Mouse (Mus musculus): ENCODE measurements around the gene D17Wsu92e. TPM values are rescaled to one million over a fixed set of nuclear protein-coding genes. Genes with fewer than 3 reads are reported as not detected.
"Not testable (repeated sequence)": the region's sequence is repeated elsewhere in the genome, so short reads cannot be mapped to it uniquely, and the experiment has no call there.

The D17Wsu92e gene
- total RNA-seq (2021) = 100 to 1,000 TPM; 114 to 117 TPM
- long read RNA-seq, experiment 1, transcript D17Wsu92e-202 (5 exons, 3,573 nt) = minor isoform, 16 of 77 reads
- long read RNA-seq, experiment 1, transcript D17Wsu92e-203 (5 exons, 3,892 nt) = major isoform, 22 of 77 reads
- long read RNA-seq, experiment 1, partial matches to known transcripts = 4 of 77 reads
- long read RNA-seq, experiment 1, other reads (novel, unspliced or antisense) = 30 of 77 reads
- long read RNA-seq, experiment 2, transcript D17Wsu92e-203 (5 exons, 3,892 nt) = major isoform, 18 of 67 reads
- long read RNA-seq, experiment 2, partial matches to known transcripts = 4 of 67 reads
- long read RNA-seq, experiment 2, other reads (novel, unspliced or antisense) = 38 of 67 reads

DNA sequence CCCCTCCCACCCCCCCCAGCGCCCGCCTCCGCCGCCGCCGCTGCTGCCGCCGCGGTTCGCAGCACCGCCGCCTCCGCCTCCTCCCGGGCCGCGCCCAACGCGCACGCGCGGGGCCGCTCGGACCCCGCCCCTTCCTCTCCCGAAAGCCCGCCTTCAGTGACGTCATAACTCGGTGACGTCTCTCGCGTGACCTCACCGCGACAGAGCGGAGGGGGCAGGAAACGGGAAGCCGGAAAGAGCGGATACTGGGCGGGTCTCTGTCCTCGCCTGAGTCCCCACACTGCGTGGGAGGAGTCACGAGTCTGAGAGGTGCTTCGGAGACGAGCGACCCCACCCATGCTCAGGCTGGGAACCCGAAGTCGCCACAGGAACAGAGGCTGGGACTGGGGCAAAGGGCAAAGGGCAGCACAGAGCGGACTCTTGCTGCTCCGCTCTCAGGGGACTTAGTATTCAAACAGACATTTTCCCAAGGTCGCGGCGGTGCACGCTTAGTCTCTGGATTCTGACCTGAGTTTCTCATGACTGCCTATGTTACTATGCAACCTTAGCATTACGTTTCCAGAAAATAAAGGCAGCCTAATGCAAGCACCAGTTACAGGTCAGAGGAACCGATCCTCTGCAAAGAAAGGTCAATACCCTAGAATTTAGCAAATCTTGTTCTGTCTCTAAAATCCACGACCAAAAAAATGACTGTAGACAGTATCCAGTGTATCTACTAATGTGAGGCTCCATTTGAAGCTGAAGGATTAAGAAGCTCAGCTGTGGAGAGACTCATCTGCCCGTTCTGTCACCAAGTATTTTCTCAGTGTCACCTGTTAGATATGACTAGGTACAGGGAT lies at the start of gene D17Wsu92e:
Gene D17Wsu92e (minus strand): TSS at position 81 of the 839 bp plus-strand sequence.
- DNase-seq = peak; percentile 99 to 100
- intact Hi-C loops (cut with DNase I) = loop anchor here (2.0 kb wide), 1 partner anchor 18 kb away; the partner anchor contains the start of gene Snrpc

DNA sequence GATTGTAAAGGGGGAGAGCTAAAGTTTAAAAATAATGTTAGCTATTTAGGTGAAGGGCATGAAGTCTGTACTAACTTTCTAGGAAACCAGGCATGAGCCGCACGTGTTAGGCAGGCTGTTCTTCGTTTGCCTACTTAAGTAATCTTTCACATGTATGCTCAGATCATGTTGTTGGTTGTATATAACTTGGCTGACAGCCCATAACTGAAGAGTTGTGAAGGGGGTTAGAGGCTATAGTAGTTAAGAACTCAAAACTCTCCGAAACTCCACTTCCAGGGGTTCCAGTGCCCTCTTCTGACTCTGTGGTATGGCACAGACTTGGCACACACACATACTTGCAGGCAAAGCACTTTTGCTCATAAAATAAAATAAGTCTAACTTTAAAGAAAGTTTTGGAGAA lies 46.3 kb upstream of the D17Wsu92e start:
- intact Hi-C loops (cut with DNase I) = no loop called here
- no peak for DNase-seq

DNA sequence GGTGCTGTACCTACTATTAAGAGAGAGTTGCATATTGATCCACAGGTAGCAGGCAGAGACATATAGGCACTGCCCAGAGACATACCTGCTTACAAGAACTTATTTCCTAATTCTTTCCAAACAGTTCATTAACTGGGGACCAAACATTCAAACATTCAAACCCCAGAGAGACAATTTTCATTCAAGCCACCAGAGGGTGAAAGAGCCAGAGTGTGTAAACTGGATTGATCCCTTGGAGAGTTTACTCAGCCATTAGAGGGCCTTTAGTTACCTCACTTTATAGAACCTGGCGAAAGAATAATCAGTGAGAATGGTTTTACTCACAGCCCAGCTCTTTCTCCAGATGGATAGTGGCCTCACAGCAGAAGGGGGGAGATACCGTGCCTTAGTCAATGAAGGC lies 45.0 kb upstream of the D17Wsu92e start:
- intact Hi-C loops (cut with DNase I) = no loop called here
- DNase-seq = no peak

DNA sequence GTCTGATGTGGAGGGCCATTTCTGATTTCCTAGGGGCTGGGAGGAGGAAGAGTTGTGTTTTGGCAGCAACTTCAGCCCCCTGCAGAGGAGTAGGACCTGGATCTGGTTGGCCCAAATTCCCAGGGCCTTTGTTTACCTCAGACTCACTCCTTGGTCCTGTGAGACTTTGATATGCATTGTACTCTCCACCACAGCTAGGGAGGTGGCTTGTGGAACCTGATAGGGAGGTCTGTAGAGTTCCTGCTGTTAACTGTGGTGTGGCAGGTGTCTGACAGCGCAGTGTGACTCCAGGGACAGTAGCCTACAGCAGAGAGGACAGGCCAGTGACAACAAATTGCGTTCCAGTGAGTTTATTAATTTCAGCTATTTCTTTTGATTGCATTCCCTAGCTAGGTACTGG lies 38.7 kb upstream of the D17Wsu92e start:
- DNase-seq = no peak
- intact Hi-C loops (cut with DNase I) = no loop called here

DNA sequence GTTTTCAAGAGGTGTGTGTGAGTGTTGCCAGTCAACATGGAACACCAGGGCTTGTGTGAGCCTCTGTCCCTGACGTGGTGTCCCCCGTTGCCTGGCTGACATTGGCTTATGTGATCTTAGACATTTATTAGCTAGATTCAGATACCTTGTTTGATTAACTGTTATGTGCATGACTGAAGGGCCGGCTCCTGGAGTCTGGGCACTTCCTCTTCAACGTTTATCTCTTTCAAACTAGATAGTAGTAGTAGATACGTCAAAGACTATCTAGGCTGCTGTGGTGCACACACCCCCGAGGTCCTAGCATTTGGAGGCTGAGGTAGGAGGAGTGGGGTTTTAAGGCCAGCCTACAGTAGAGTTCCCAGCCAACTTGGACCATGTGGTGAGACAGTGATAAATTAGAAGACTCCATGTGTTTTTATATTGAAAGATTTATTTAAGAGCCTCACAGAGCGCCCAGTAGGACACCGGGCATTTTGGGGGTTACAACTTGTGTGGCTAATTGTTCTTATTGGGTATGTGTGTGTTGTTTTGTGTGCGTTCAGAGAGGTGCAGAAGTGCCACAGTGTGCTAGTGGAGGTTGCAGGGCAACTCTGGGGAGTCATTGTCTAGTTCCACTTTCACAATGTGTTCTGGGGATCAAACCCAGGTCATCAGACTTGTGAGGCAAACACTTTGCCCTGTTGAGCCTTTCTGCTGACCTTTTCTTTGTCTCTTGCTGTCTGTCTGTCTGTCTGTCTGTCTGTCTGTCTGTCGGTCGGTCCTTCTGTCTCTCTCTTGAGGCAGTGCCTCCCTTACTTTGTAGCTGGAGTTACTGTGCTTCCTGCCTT lies 37.4 kb upstream of the D17Wsu92e start:
- DNase-seq = no peak
- intact Hi-C loops (cut with DNase I) = no loop called here

DNA sequence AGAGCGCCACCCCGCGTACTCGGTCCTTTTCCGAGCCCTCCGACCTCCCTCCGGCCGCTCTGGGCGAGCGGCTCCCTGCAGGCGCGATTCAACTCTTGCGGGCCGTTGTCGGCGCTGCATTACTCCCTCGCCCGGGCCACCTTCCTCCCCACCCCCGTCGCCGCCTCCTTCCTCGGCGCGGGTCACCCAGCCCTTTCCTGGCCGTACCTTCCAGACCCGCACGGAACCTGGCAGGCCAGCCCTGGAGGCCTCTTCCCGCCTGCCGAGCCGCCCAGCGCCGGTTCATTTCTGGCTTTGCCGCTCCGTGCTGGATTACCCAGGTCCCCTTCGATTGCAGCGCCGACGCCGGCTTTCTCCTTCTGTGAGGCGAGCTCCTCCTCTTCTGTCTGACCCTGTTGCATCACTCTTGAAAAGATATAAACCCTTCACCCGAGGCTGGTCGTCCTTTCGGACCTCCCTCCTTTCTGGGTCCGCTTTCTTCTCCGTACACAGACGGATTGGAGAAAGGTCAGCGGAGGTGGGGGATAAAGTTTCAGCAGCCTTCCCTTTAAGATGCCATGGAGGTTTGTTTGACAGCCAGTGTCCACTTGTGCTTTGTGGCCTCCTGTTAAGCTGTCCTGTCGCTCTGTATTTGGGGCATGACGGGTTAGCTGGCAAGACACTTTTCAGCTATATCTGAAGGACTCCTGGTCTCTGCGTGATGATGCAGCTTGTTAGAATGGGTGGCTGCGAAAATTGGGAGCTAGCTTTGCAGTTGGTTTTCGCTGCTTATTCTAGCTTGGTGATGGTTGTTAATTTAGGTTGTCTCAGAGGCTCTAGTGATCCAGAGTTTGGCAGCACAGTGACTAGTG lies 36.6 kb upstream of the D17Wsu92e start:
- intact Hi-C loops (cut with DNase I) = no loop called here
- DNase-seq = peak; percentile 60 to 61

DNA sequence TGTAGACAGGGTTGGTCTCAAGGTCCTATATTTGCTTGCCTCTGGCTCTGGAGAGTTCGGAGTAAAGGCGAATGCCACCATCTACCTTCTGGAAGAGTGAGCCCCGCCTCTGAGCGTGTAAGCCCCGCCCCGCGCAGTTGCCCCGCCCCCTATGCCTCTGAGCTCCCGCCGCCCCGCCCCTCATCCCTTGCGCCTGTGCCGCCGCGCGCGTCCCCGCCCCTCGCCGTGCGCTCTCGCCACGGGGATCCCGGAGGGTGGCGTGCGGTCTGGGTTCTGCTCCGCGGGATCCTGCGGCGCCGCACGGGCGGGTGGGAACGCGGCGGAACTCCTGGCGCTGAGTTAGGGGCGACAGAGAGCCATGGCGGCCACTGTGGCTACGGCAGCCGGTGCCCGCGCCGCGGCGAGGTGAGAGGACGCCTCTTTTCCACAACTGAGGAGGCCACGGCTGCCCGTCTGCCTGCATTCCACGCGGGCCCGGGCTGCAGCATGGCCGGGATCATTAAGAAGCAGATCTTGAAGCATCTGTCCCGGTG lies 35.9 kb upstream of the D17Wsu92e start, which contains the start of gene Uhrf1bp1:
Gene Uhrf1bp1 (plus strand): TSS at position 177 of the 533 bp plus-strand sequence.
- intact Hi-C loops (cut with DNase I) = no loop called here
- DNase-seq = peak; percentile 84

DNA sequence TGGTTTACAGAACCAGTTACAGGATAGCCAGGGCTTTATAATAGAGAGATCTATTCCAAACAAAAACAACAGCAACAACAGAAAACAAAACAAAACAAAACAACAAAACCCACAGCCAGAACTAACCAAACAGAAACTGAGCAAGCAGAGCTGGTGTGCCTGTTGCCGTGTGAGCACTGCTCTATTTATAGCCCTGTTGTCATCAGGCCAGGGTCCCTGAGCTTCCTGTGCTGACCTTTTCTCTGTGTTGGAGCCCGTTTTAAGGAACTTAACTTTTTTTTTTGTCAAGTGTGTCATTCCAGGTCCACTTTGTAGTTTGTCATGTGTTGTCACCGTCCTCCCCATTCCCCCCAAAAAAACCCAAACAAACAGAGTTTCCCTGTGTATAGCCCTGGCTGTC lies 30.6 kb upstream of the D17Wsu92e start:
- intact Hi-C loops (cut with DNase I) = no loop called here
- peak in 1 of 2 experiments; percentile 7 for DNase-seq

DNA sequence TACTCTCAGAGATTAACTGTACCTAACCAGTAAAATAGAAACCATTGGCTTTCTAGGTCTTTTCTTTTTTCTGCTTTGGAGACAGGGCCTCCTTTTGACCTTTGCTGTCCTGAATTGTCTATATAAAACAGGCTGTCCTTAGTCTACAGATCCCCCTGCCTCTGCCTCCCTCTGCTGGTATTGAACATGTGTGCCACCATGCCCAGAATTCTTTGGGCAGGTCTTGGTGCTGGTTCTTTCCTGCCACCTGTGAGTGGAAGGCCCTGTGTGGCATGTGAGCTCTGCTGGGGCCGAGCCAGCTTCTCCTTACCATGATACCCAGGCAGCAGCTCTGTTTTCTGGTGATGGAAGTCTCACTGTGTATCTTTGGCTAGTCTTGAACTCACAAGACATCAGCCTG lies 27.9 kb upstream of the D17Wsu92e start:
- DNase-seq = no peak
- intact Hi-C loops (cut with DNase I) = no loop called here

DNA sequence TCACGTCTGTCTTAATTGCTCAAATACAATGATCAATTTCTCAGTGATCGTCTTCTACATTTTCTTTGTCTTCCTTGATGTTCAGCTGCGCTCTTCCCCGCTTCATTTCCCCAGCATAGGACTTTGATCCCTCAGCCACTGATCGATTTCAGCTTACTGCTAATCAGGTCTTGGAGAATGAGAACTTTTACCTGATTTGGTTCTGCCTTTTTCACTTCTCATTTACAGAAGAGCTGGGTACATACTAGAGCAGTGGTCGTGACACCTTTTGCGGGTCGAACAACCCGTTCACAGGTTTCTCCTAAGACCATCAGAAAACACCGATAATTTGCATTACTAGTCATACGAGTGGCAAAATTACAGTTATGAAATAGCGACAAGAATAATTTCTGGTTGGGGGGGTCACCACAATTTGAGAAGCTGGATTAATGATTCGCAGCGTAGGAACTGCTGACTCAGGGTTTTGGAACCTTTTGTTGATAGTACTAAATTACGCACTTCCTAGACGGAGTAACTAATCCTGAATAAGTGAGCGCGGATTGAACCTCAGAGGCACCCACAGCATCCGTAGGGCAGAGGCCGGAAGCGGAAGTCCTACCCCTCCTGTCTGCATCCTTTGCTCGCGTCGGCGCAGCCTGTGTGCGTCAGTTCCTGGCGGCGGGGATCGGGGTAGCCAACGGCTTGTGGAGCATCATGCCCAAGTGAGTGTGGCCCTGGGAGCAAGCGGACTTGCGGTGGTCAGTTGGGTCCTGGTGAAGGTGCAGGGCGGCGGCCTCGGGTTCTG lies 19.2 kb upstream of the D17Wsu92e start:
- intact Hi-C loops (cut with DNase I) = loop anchor here (2.0 kb wide), 2 partner anchors 19 to 67 kb away; partner anchors contain the start of gene D17Wsu92e
- DNase-seq = peak; percentile 92 to 96

DNA sequence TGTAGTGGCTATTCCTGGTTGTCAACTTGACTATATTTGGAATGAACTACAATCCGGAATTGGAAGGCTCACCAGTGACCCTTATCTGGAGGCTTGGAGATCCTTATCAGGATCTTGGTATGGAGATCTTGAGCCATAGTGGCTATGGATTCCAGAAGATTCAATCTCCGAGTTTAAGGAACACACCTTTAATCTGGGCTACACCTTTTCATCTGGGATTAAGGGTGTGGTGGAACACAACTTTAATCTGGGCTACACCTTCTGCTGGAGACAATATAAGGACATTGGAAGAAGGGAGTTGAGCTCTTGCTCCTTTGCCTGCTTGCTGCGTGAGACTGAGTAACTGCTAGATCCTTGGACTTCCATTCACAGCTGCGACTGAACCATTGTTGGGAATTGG lies 17.4 kb upstream of the D17Wsu92e start, which contains the start of gene Snrpc:
Gene Snrpc (plus strand): TSS at position 301 of the 400 bp plus-strand sequence.
- not testable (repeated sequence) for DNase-seq
- intact Hi-C loops (cut with DNase I) = loop anchor here (2.0 kb wide), 1 partner anchor 17 kb away; the partner anchor contains the start of gene D17Wsu92e

DNA sequence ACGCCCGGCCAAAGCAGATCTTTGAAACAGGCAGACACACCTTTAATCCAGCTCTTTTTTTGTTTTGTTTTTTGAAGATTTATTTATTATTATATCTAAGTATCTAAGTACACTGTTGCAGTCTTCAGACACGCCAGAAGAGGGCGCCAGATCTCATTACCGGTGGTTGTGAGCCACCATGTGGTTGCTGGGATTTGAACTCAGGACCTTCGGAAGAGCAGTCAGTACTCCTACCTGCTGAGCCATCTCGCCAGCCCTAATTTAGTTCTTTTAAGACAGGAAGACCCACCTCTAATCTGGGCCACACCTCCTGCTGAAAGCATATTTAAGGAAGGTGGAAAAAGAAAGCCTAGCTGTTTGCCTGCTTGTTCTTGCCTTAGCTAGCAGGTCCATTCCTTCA lies 10.0 kb upstream of the D17Wsu92e start:
- intact Hi-C loops (cut with DNase I) = no loop called here
- no peak for DNase-seq

DNA sequence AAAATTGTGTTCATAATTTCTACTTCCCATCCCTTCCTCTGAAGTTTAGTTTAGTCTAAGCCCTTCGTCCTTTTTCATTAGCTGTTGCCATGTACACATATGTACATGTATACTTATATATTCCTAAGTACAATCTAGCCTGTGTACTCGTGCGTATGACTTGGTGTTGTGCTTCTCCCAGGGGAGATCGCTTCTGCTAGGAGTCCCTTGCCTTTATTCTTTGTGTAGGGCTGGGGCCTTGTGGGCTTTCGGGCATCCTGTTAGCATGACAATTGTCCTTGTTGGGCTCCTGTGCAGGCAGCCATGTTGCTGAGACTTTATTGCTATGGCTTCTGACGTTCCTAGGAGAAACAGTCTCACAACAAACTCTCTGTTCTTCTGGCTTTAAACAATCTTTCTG lies 7.1 kb upstream of the D17Wsu92e start:
- DNase-seq = no peak
- intact Hi-C loops (cut with DNase I) = no loop called here

DNA sequence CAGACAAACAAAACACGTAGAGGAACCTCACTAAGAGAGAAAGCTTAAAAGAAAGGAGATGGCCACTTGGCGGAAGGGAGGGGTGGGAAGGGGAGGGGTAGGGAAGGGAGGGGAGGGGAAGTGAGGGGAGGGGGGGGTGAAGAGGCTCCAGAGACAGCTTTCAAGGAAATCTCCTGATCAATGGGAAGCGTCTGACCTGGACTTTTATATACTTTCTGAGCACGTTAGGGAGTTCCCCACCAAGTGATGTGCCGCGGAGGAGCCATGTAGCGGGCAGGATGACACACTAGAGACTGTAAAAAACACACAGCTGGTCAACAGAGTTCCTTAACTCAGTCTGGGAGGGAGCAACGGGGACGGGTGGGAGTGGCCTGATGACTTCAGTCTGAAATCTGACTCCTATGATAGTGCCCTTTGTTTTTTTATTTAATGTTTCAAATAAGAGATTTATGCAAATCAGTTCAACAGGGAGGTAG lies 6.5 kb upstream of the D17Wsu92e start:
- intact Hi-C loops (cut with DNase I) = no loop called here
- DNase-seq = peak; percentile 45 to 46

DNA sequence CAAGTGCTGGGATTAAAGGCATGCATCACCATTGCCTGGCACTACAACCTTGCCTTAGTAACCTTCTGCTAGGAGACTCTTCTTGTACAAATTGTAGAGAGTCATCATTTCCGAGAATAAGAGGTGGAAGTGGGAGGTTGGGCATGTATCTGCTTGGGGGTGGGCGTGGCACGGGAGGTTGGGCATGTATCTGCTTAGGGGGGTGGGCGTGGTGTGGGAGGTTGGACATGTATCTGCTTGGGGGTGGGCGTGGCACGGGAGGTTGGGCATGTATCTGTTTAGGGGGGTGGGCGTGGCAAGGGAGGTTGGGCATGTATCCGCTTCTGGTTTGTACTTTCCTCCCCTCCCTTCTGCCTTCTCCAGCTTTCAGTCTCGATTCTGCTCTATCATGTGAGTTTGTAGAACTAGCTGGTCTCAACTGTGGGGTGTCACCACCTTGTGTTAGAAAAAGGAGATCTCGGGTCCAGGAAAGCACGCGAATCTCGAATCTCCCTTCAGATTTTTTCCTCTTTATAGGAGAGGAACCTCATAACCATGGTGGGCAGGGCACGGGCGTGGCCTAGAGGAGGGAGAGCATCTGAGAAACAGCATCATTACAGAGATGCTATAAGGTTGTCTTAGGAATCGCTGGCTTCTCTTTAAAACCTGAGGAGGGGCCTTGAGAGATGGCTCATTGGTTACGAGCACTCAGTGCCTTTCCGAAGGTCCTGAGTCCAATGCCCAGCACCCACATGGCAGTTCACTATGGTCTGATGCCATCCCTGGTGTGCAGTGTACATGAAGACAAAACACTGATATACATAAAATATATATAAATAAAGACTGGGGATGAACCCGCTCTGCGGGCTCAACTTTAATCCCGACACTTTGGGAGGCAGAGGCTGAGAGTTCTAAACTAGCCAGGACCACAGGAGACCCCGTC lies 5.8 kb upstream of the D17Wsu92e start:
- peak; percentile 49 to 53 for DNase-seq
- intact Hi-C loops (cut with DNase I) = no loop called here

DNA sequence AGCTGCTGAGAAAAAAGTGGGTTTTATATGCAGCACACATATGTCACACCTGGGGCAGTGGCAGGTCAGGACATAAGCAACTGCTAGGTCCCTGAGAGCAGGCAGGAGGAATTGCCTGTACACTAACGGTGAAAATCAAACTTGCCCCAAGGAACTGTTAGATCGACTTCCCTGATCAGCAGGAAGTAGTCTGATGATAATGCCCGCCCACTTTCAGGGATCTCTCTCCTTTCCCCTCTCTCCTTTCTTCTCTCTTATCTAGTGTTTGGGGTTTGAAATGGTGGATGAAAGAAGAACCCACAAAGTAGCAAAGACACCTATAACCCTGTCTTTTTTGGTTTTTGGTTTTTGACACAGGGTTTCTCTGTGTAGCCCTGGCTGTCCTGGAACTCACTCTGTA lies 5.1 kb upstream of the D17Wsu92e start:
- intact Hi-C loops (cut with DNase I) = no loop called here
- no peak for DNase-seq

DNA sequence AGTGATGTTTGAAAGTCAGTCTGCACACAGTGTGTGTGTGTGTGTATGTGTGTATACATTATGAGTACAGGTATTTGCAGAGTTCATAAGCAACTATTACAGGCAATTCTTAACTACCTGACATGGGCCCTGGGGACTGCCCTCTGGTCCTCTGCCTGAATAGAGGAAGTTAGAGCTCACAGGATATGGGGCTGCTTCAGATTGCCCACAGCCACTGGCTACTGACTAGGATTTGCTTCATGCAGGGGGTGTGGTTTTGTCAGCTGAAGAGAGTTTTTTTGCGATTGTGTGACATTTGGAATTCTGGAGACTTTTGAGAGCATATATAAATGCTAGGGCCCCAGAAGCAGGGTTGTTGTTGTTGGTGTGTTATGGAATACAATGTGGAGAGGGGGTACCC lies 4.5 kb upstream of the D17Wsu92e start:
- no peak for DNase-seq
- intact Hi-C loops (cut with DNase I) = no loop called here

Measured in heart, postnatal 14 days (tissue).